Mouse (Mus musculus) limb, embryonic 13.5 days (tissue): ENCODE results near the gene Ap1g1. TPM values are rescaled to one million over a fixed set of nuclear protein-coding genes. Genes with fewer than 3 reads are reported as not detected.

Source experiments
- ATAC-seq: fragments of 200-750 bp; cut with Nextera tagmentation; 2 replicates; pipeline ENCODE4 v1.8.0; 2017; ENCODE audit warnings: low read depth, moderate number of reproducible peaks, moderate TSS enrichment; ENCODE audit not compliant: low FRiP score
- H3K27ac ChIP-seq: fragments of 300-500 bp; sonication (generic); 2 replicates; pipeline ENCODE4 v1.5.1; 2015; ENCODE audit warnings: inconsistent platforms, mild to moderate bottlenecking, moderate library complexity
- H3K27me3 ChIP-seq: fragments of 300-500 bp; sonication (generic); 2 replicates; pipeline ENCODE4 v1.6.1; 2015; ENCODE audit warnings: mild to moderate bottlenecking, inconsistent platforms
- H3K36me3 ChIP-seq: fragments of 300-500 bp; sonication (generic); 2 replicates; pipeline ENCODE4 v1.6.1; 2015; ENCODE audit warnings: inconsistent platforms, mild to moderate bottlenecking, moderate library complexity
- H3K4me1 ChIP-seq: fragments of 300-500 bp; sonication (generic); 2 replicates; pipeline ENCODE4 v1.6.1; 2015; ENCODE audit warnings: inconsistent platforms
- H3K4me2 ChIP-seq: fragments of 300-500 bp; sonication (generic); replicated peaks from 2 replicates; pipeline ENCODE4 v1.6.1; 2015; ENCODE audit warnings: inconsistent platforms, mild to moderate bottlenecking, moderate library complexity
- H3K4me3 ChIP-seq: fragments of 300-500 bp; sonication (generic); 2 replicates; pipeline ENCODE4 v1.5.1; 2015; ENCODE audit warnings: moderate library complexity, mild to moderate bottlenecking, inconsistent platforms
- H3K9ac ChIP-seq: fragments of 300-500 bp; sonication (generic); 2 replicates; pipeline ENCODE4 v1.6.1; 2015; ENCODE audit warnings: mild to moderate bottlenecking, inconsistent platforms
- H3K9me3 ChIP-seq: fragments of 300-500 bp; sonication (generic); 2 replicates; pipeline ENCODE4 v1.6.1; 2016; ENCODE audit warnings: inconsistent platforms
- WGBS: fragments of 180-500 bp; shearing (Covaris S2); methylation state at CpG from one replicate; pipeline ENCODE4 v1.1.7; 2015; 5-methylcytosine and 5-hydroxymethylcytosine counted together
- polyA plus RNA-seq: library from polyadenylated mRNA; unstranded; fragments of >200 nt; fragmentation: Nextera tagmentation; extraction: Ambion mirVana; gene quantifications from 2 replicates; pipeline ENCODE4 v1.2.1, GENCODE M21; 2015

The Ap1g1 gene
- polyA plus RNA-seq, 1 experiment from 2014 or later: 43.0 TPM

GRCm38 (mm10) chr8:109842468-109842867, 64.1 kb downstream of the Ap1g1 start:
- peaks cover 65% of the 10 kb centered on the region for H3K36me3 ChIP-seq
- H3K4me3 ChIP-seq: no peak overlapping the region
- no peaks in the 10 kb centered on the region for H3K4me1 ChIP-seq
- no peak overlapping the region for H3K27ac ChIP-seq
- no peaks in the 10 kb centered on the region for H3K9me3 ChIP-seq
- no peaks in the 10 kb centered on the region for H3K27me3 ChIP-seq
- H3K9ac ChIP-seq: no peak overlapping the region
- no peak overlapping the region for H3K4me2 ChIP-seq
- ATAC-seq: no peak
- WGBS: 84% methylated on average over 1 of the region's 1 CpGs

GRCm38 (mm10) chr8:109847866-109848265, 69.5 kb downstream of the Ap1g1 start:
- H3K4me2 ChIP-seq: no peak overlapping the region
- no peak overlapping the region for H3K27ac ChIP-seq
- H3K9ac ChIP-seq: 0 out of 2 replicates have a peak overlapping the region, but pooled peaks have one; percentile 2
- no peaks in the 10 kb centered on the region for H3K9me3 ChIP-seq
- WGBS: 81% methylated on average over 2 of the region's 2 CpGs
- peaks cover 79% of the 10 kb centered on the region for H3K36me3 ChIP-seq
- no peak for ATAC-seq
- H3K4me3 ChIP-seq: no peak overlapping the region
- H3K4me1 ChIP-seq: no peaks in the 10 kb centered on the region
- H3K27me3 ChIP-seq: no peaks in the 10 kb centered on the region

GRCm38 (mm10) chr8:109848981-109849380, 70.6 kb downstream of the Ap1g1 start:
- Histone ChIP-seq H3K9me3 (no peaks in the 10 kb centered on the region), H3K4me3 (no peak overlapping the region), H3K9ac (no peak overlapping the region), H3K36me3 (peaks cover 73% of the 10 kb centered on the region), H3K27me3 (no peaks in the 10 kb centered on the region), H3K4me1 (no peaks in the 10 kb centered on the region), H3K4me2 (no peak overlapping the region), H3K27ac (no peak overlapping the region)
- 87% methylated on average over 3 of the region's 3 CpGs for WGBS
- ATAC-seq: no peak

- Histone ChIP-seq H3K4me3 (no peak overlapping the region), H3K27ac (no peak overlapping the region), H3K9ac (no peak overlapping the region), H3K4me1 (no peaks in the 10 kb centered on the region), H3K9me3 (no peaks in the 10 kb centered on the region), H3K27me3 (no peaks in the 10 kb centered on the region), H3K4me2 (no peak overlapping the region), H3K36me3 (peaks cover 75% of the 10 kb centered on the region)
- 46% methylated on average over 6 of the region's 6 CpGs for WGBS
- ATAC-seq: no peak
These were observed 75.1 kb downstream of the Ap1g1 start for GRCm38 (mm10) chr8:109853423-109853822.

- H3K9ac ChIP-seq: no peak overlapping the region
- H3K4me1 ChIP-seq: no peaks in the 10 kb centered on the region
- no peaks in the 10 kb centered on the region for H3K9me3 ChIP-seq
- ATAC-seq: no peak
- H3K27ac ChIP-seq: no peak overlapping the region
- H3K36me3 ChIP-seq: peaks cover 74% of the 10 kb centered on the region
- 92% methylated on average over 4 of the region's 4 CpGs for WGBS
- H3K27me3 ChIP-seq: no peaks in the 10 kb centered on the region
- H3K4me3 ChIP-seq: no peak overlapping the region
- H3K4me2 ChIP-seq: no peak overlapping the region
These were observed 76.2 kb downstream of the Ap1g1 start for GRCm38 (mm10) chr8:109854522-109854921.

- ATAC-seq: no peak
- Histone ChIP-seq H3K27ac (no peak overlapping the region), H3K27me3 (no peaks in the 10 kb centered on the region), H3K9ac (no peak overlapping the region), H3K4me1 (no peaks in the 10 kb centered on the region), H3K4me2 (no peak overlapping the region), H3K9me3 (no peaks in the 10 kb centered on the region), H3K4me3 (no peak overlapping the region), H3K36me3 (peaks cover 74% of the 10 kb centered on the region)
- 95% methylated on average over 6 of the region's 6 CpGs for WGBS
These were observed 77.1 kb downstream of the Ap1g1 start for GRCm38 (mm10) chr8:109855451-109855850.

GRCm38 (mm10) chr8:109863398-109863797, 85.0 kb downstream of the Ap1g1 start:
- Histone ChIP-seq H3K9me3 (no peaks in the 10 kb centered on the region), H3K4me2 (no peak overlapping the region), H3K4me3 (no peak overlapping the region), H3K27ac (no peak overlapping the region), H3K9ac (no peak overlapping the region), H3K27me3 (no peaks in the 10 kb centered on the region), H3K36me3 (peaks cover 50% of the 10 kb centered on the region), H3K4me1 (peaks cover 5% of the 10 kb centered on the region; the same call in 1 of the 2 replicates)
- WGBS: 75% methylated on average over 2 of the region's 2 CpGs
- no peak for ATAC-seq

GRCm38 (mm10) chr8:109864798-109865197, 86.4 kb downstream of the Ap1g1 start:
- Histone ChIP-seq H3K9me3 (no peaks in the 10 kb centered on the region), H3K4me1 (peaks cover 8% of the 10 kb centered on the region), H3K4me3 (no peak overlapping the region), H3K4me2 (no peak overlapping the region), H3K36me3 (peaks cover 43% of the 10 kb centered on the region), H3K9ac (no peak overlapping the region), H3K27me3 (no peaks in the 10 kb centered on the region), H3K27ac (no peak overlapping the region)
- no peak for ATAC-seq
- WGBS: 93% methylated on average over 2 of the region's 2 CpGs

GRCm38 (mm10) chr8:109865536-109865935, 87.2 kb downstream of the Ap1g1 start:
- no peak for ATAC-seq
- Histone ChIP-seq H3K27me3 (no peaks in the 10 kb centered on the region), H3K4me3 (no peak overlapping the region), H3K4me1 (peaks cover 13% of the 10 kb centered on the region), H3K9ac (no peak overlapping the region), H3K9me3 (no peaks in the 10 kb centered on the region), H3K36me3 (peaks cover 38% of the 10 kb centered on the region), H3K4me2 (no peak overlapping the region), H3K27ac (no peak overlapping the region)
- 90% methylated on average over 4 of the region's 4 CpGs for WGBS

GRCm38 (mm10) chr8:109866690-109867089, 88.3 kb downstream of the Ap1g1 start:
- Histone ChIP-seq H3K9ac (no peak overlapping the region), H3K4me3 (no peak overlapping the region)
- WGBS: 91% methylated on average over 5 of the region's 5 CpGs

GRCm38 (mm10) chr8:109868003-109868679, 89.8 kb downstream of the Ap1g1 start, which contains the start of gene Phlpp2:
Gene Phlpp2 (plus strand): TSS chr8:109868542.
- H3K27me3 ChIP-seq: no peaks in the 10 kb centered on the region
- peaks cover 26% of the 10 kb centered on the region; the same call in 1 of the 2 replicates for H3K36me3 ChIP-seq
- peak within 1 kb of the TSS; percentile 81 for H3K4me3 ChIP-seq
- H3K4me1 ChIP-seq: peaks cover 17% of the 10 kb centered on the region
- H3K27ac ChIP-seq: peak within 1 kb of the TSS; percentile 93
- H3K9me3 ChIP-seq: no peaks in the 10 kb centered on the region
- ATAC-seq: peak; percentile 97
- under 1% methylated on average over 41 of the region's 42 CpGs for WGBS
- H3K4me2 ChIP-seq: peak within 1 kb of the TSS; percentile 82
- peak within 1 kb of the TSS; percentile 91 for H3K9ac ChIP-seq

More at GRCm38 (mm10) chr8:109866690-109867089, 88.3 kb downstream of the Ap1g1 start:
- no peaks in the 10 kb centered on the region for H3K9me3 ChIP-seq
- peaks cover 17% of the 10 kb centered on the region for H3K4me1 ChIP-seq
- H3K4me2 ChIP-seq: no peak overlapping the region
- peaks cover 27% of the 10 kb centered on the region for H3K36me3 ChIP-seq
- H3K27ac ChIP-seq: no peak overlapping the region
- ATAC-seq: no peak
- H3K27me3 ChIP-seq: no peaks in the 10 kb centered on the region

- Histone ChIP-seq H3K9ac (peak overlapping the region; percentile 91), H3K9me3 (no peaks in the 10 kb centered on the region), H3K27me3 (no peaks in the 10 kb centered on the region), H3K4me1 (peaks cover 17% of the 10 kb centered on the region), H3K4me2 (peak overlapping the region; percentile 82), H3K27ac (peak overlapping the region; percentile 93), H3K4me3 (peak overlapping the region; percentile 81), H3K36me3 (peaks cover 20% of the 10 kb centered on the region; the same call in 1 of the 2 replicates)
- ATAC-seq: peak; percentile 84
- WGBS: under 1% methylated on average over 66 of the region's 78 CpGs
These were observed 90.5 kb downstream of the Ap1g1 start for GRCm38 (mm10) chr8:109868680-109869361.
